Mouse (Mus musculus) limb, embryonic 13.5 days (tissue): Measurements from ENCODE around the gene Timeless. TPM values are rescaled to one million over a fixed set of nuclear protein-coding genes. Genes with fewer than 3 reads are reported as not detected.
"Not testable (repeated sequence)": the region's sequence is repeated elsewhere in the genome, so short reads cannot be mapped to it uniquely, and the experiment has no call there.

Experiments
- ATAC-seq: fragments of 200-750 bp; cut with Nextera tagmentation; 2 replicates; pipeline ENCODE4 v1.8.0; 2017; ENCODE audit warnings: low read depth, moderate number of reproducible peaks, moderate TSS enrichment; ENCODE audit not compliant: low FRiP score
- H3K27ac ChIP-seq: fragments of 300-500 bp; sonication (generic); 2 replicates; pipeline ENCODE4 v1.5.1; 2015; ENCODE audit warnings: inconsistent platforms, mild to moderate bottlenecking, moderate library complexity
- H3K27me3 ChIP-seq: fragments of 300-500 bp; sonication (generic); 2 replicates; pipeline ENCODE4 v1.6.1; 2015; ENCODE audit warnings: mild to moderate bottlenecking, inconsistent platforms
- H3K36me3 ChIP-seq: fragments of 300-500 bp; sonication (generic); 2 replicates; pipeline ENCODE4 v1.6.1; 2015; ENCODE audit warnings: inconsistent platforms, mild to moderate bottlenecking, moderate library complexity
- H3K4me1 ChIP-seq: fragments of 300-500 bp; sonication (generic); 2 replicates; pipeline ENCODE4 v1.6.1; 2015; ENCODE audit warnings: inconsistent platforms
- H3K4me2 ChIP-seq: fragments of 300-500 bp; sonication (generic); replicated peaks from 2 replicates; pipeline ENCODE4 v1.6.1; 2015; ENCODE audit warnings: inconsistent platforms, mild to moderate bottlenecking, moderate library complexity
- H3K4me3 ChIP-seq: fragments of 300-500 bp; sonication (generic); 2 replicates; pipeline ENCODE4 v1.5.1; 2015; ENCODE audit warnings: moderate library complexity, mild to moderate bottlenecking, inconsistent platforms
- H3K9ac ChIP-seq: fragments of 300-500 bp; sonication (generic); 2 replicates; pipeline ENCODE4 v1.6.1; 2015; ENCODE audit warnings: mild to moderate bottlenecking, inconsistent platforms
- H3K9me3 ChIP-seq: fragments of 300-500 bp; sonication (generic); 2 replicates; pipeline ENCODE4 v1.6.1; 2016; ENCODE audit warnings: inconsistent platforms
- WGBS: fragments of 180-500 bp; shearing (Covaris S2); methylation state at CpG from one replicate; pipeline ENCODE4 v1.1.7; 2015; 5-methylcytosine and 5-hydroxymethylcytosine counted together
- polyA plus RNA-seq: library from polyadenylated mRNA; unstranded; fragments of >200 nt; fragmentation: Nextera tagmentation; extraction: Ambion mirVana; gene quantifications from 2 replicates; pipeline ENCODE4 v1.2.1, GENCODE M21; 2015

Timeless gene
- polyA plus RNA-seq, result 75.7 and 76.4 TPM in 2 replicates

DNA sequence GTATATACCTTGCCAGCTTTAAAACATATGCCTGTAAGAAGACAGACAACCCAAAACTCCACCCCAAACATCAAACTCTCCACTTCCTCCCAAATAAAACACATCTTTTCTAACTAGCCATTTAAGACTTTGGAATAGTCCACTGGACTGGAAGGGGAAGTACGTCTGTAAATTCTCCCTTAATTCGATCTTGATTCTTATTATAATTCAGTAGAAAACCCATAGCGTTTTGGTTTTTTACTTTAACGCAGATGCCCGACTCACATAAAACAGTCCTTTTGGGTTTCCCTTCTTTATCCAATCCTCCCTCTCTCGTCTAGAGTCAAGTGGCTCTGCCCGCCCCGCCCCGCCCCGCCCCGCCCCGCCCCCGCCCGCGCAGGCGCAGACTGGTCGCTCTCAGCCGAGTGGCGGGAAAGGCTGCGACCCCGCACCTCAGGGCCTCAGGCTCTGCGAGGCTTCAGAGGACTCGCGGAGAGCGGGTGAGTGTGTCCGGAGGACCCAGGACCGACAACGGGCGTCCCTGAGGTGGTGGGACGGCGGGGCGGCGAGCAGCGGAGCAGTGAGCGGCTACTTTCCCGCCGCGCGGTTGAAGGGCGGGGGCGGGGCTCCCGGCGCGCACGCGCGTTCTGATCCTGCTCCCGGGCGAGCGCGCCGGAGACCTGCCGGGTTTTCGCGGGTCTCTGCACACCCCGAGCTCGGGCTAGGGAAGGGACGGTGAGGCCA, at the start of gene Timeless:
TSS of gene Timeless (plus strand) at position 369 of the 723 bp plus-strand sequence.
- H3K4me2 ChIP-seq, result peak within 1 kb of the TSS; percentile 75
- under 1% methylated on average over 58 of the region's 58 CpGs for WGBS
- peak within 1 kb of the TSS; percentile 94 for H3K27ac ChIP-seq
- H3K4me3 ChIP-seq, result peak within 1 kb of the TSS; percentile 77
- peak; percentile 89 for ATAC-seq
- H3K27me3 ChIP-seq, result no peaks in the 10 kb centered on the region
- H3K9me3 ChIP-seq, result no peaks in the 10 kb centered on the region
- H3K9ac ChIP-seq, result peak within 1 kb of the TSS; percentile 85
- peaks cover 38% of the 10 kb centered on the region for H3K4me1 ChIP-seq
- H3K36me3 ChIP-seq, result peaks cover 9% of the 10 kb centered on the region; the same call in 1 of the 2 replicates

DNA sequence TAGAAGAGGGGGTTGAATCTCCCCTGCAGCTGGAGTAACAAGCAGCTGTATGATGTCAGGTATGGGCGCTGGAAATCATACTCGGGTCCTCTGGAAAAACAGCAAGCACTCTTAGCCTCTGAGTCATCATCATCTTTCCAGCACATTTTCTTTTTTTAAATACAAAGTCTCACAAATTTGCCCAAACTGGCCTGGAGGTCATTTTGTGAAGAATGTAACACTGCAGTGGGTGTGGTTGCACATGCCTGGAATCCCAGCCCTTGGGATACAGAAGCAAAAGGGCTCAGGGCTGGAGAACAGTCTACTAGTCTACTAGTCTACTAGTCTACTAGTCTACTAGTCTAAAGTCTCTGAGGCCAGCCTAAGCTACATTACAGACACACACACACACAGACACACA, 47.6 kb upstream of the Timeless start:
- H3K4me2 ChIP-seq, result no peak overlapping the region
- no peak overlapping the region for H3K9ac ChIP-seq
- H3K36me3 ChIP-seq, result no peaks in the 10 kb centered on the region
- no peak overlapping the region for H3K4me3 ChIP-seq
- no peaks in the 10 kb centered on the region for H3K27me3 ChIP-seq
- H3K4me1 ChIP-seq, result peaks cover 12% of the 10 kb centered on the region
- no peaks in the 10 kb centered on the region for H3K9me3 ChIP-seq
- ATAC-seq, result no peak
- H3K27ac ChIP-seq, result no peak overlapping the region
- WGBS, result 84% methylated on average over 2 of the region's 2 CpGs

DNA sequence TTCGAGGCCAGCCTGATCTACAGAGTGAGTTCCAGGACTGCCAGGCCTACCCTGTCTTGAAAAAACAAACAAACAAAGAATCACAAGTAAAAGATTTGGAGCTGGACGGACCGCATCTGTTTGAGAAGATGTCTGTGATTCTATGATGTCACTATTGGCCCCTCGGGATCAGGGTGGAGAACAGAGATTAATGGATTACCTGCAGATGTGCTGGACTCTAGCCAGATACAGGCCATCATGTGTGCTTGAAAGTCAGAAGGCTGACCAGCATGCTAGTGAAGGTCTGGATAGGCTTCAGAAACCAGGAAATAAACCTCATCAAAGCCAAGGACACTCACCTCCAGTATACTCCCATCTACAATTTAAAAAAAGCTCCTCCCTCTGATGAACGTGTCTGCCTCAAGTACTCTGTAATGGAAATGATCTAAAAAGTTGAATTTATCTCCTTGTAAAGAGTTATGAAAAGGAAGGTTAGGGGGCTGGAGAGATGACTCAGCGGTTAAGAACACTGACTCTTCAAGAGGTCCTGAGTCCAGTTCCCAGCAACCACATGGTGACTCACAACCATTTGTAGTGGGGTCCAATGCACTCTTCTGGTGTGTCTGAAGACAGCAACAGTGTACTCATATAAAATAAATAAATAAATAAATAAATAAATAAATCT, 46.5 kb upstream of the Timeless start:
- 67% methylated on average over 6 of the region's 6 CpGs for WGBS
- no peak for ATAC-seq
- Histone ChIP-seq H3K9me3 (no peaks in the 10 kb centered on the region), H3K36me3 (no peaks in the 10 kb centered on the region), H3K27ac (no peak overlapping the region), H3K9ac (no peak overlapping the region), H3K27me3 (no peaks in the 10 kb centered on the region), H3K4me3 (no peak overlapping the region), H3K4me2 (no peak overlapping the region), H3K4me1 (peaks cover under 1% of the 10 kb centered on the region; the same call in 1 of the 2 replicates)

DNA sequence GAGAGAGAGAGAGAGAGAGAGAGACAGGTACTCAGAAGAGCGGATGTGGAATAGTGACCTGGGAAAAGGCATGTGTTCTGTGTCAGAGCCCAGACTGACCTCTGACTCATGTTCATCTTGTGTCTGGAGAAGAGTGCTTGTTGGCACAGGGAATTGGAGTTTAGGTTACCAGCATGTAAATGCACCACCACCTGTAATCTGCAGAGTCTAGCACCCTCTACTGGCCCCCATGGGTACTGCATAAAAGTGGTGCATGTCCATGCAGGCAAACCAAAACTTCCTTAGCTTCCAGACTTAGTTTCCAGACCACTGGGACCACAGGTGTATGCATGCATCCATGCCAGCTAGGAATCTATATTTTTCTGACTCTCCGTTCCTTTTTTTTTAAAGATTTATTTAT, 45.9 kb upstream of the Timeless start:
- no peak for ATAC-seq
- H3K9me3 ChIP-seq, result no peaks in the 10 kb centered on the region
- no peak overlapping the region for H3K4me2 ChIP-seq
- H3K4me3 ChIP-seq, result no peak overlapping the region
- H3K9ac ChIP-seq, result no peak overlapping the region
- H3K36me3 ChIP-seq, result no peaks in the 10 kb centered on the region
- no peaks in the 10 kb centered on the region for H3K27me3 ChIP-seq
- no peak overlapping the region for H3K27ac ChIP-seq
- 54% methylated on average over 2 of the region's 2 CpGs for WGBS
- H3K4me1 ChIP-seq, result no peaks in the 10 kb centered on the region

DNA sequence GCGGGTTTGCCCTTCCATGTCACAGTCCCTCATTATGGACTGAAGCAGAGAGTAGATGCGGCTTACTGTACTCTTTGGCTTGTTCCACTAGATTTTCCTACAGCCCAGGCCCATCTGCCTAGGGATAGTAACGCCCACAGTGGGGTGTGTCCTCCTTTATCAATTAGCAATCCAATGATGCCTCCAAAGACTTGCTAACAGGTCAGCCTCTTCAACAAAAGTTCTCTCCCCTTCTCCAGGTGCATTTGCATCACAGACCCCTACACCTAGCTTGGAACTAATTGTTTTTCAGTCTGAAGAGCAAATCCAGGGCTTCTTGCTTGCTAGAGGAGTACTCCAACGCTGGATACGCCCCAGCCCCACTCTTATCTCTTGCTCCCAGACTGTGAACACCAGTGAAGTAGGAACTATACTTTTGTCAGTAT, 44.7 kb upstream of the Timeless start:
- ATAC-seq, result no peak
- WGBS, result 66% methylated on average over 5 of the region's 5 CpGs
- H3K9ac ChIP-seq, result no peak overlapping the region
- no peaks in the 10 kb centered on the region for H3K9me3 ChIP-seq
- H3K36me3 ChIP-seq, result no peaks in the 10 kb centered on the region
- H3K4me2 ChIP-seq, result no peak overlapping the region
- no peak overlapping the region for H3K4me3 ChIP-seq
- H3K27ac ChIP-seq, result no peak overlapping the region
- H3K4me1 ChIP-seq, result no peaks in the 10 kb centered on the region
- H3K27me3 ChIP-seq, result no peaks in the 10 kb centered on the region

DNA sequence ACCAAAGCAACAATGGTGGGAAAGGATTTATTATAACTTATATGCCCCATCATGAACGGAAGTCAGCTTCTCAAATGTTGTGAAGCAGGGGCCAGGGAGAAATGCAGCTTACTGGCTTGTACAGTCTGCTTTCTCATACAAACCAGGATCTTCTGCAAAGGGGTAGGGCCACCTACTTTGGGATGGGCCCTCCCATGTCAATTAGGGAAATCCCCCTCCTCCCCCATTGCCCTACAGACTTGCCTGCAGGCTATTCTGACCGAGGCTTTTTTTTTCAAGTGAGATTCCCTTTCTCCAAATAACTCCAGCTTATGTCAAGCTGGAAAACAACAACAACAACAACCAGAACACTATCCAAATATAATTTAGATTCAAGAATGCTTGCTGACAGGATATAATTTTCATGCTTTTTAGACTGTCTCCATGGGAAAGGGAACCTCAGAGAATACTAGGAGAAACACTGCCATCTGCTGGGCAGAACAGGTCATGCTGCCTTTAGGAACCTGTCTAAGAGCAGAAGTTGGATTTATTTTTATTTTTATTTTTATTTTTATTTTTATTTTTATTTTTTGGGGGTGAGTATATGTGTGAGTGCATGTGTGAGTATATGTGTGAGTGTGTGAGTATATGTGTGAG, 43.5 kb upstream of the Timeless start:
- no peaks in the 10 kb centered on the region for H3K9me3 ChIP-seq
- WGBS, result 44% methylated on average over 2 of the region's 2 CpGs
- no peak overlapping the region for H3K4me3 ChIP-seq
- 0 out of 2 replicates have a peak, but pooled peaks cover 2% of the 10 kb centered on the region for H3K27me3 ChIP-seq
- no peaks in the 10 kb centered on the region for H3K36me3 ChIP-seq
- no peak for ATAC-seq
- no peaks in the 10 kb centered on the region for H3K4me1 ChIP-seq
- no peak overlapping the region for H3K27ac ChIP-seq
- no peak overlapping the region for H3K9ac ChIP-seq
- no peak overlapping the region for H3K4me2 ChIP-seq

DNA sequence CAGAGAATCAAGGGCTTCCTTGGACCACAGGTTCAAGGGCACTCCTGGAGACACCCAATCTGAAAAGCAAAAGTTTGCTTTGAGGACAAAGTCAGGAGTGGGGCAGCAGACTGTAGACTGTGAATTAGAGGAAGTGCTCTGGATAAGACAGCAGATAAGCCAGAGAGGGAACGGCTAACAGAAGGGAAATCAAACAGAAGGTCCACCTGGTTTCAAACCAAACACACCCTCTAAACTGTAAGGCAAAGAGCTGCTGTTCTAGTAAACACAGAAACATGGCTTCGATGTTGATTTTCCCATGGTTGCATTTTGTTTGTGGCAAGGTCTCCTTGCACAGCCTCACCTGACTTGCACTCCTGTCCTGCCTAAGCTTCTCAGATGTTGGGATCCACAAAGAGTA, 40.4 kb upstream of the Timeless start:
- peaks cover 22% of the 10 kb centered on the region for H3K27me3 ChIP-seq
- H3K4me3 ChIP-seq, result no peak overlapping the region
- H3K27ac ChIP-seq, result no peak overlapping the region
- no peaks in the 10 kb centered on the region for H3K36me3 ChIP-seq
- H3K9me3 ChIP-seq, result no peaks in the 10 kb centered on the region
- no peak overlapping the region for H3K4me2 ChIP-seq
- no peak for ATAC-seq
- peaks cover 7% of the 10 kb centered on the region for H3K4me1 ChIP-seq
- WGBS, result 71% methylated on average over 2 of the region's 2 CpGs
- H3K9ac ChIP-seq, result 0 out of 2 replicates have a peak overlapping the region, but pooled peaks have one; percentile 4

DNA sequence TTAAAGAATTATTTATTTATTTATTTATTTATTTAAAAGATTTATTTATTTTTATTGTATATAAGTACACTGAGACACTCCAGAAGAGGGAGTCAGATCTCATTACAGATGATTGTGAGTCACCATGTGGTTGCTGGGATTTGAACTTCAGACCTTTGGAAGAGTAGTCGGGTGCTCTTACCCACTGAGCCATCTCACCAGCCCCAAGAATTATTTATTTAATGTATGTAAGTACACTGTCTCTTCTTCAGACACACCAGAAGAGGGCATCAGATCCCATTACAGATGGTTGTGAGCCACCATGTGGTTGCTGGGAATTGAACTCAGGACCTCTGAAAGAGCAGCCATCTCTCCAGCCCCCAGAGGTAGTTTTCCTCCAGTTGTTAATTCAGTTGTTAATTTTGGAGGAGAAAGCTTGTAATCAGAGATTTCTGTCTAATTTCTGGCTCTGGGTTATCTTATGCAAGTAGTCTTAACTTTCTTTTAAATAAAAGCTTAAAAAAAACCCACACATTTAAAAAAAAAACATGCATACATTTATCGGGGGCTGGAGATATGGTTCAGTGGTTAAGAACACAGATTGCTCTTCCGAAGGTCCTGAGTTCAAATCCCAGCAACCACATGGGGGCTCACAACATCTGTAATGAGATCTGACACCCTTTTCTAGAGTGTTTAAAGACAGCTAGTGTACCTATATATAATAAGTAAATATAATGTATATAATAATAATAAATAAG, 39.7 kb upstream of the Timeless start:
- H3K4me1 ChIP-seq, ATAC-seq, H3K4me2 ChIP-seq, H3K9me3 ChIP-seq, H3K36me3 ChIP-seq, H3K4me3 ChIP-seq, H3K9ac ChIP-seq, H3K27ac ChIP-seq: not testable (repeated sequence)
- 94% methylated on average over 3 of the region's 3 CpGs for WGBS
- H3K27me3 ChIP-seq, result peaks cover 29% of the 10 kb centered on the region

DNA sequence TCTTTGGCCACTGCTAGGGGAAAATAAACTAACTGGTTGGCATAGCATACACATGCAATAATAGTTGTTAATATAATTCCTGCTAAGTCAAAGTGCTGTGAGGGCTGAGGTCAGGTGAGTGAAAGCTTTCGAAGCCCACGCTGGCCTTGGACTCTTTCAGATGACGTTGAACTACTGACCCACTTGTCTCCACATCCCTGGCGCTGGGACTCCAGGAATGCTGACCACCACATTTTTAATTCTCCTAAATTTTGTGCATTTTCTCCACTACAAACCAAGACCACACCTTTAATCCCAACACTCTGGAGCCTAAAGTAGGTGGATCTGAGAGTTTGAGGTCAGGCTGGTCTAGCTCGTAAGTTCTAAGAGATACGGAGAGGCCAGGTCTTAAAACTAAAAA, 38.8 kb upstream of the Timeless start:
- Histone ChIP-seq H3K4me1 (peaks cover 7% of the 10 kb centered on the region), H3K4me2 (no peak overlapping the region), H3K4me3 (no peak overlapping the region), H3K9ac (no peak overlapping the region), H3K27ac (no peak overlapping the region), H3K36me3 (no peaks in the 10 kb centered on the region), H3K27me3 (peaks cover 29% of the 10 kb centered on the region), H3K9me3 (no peaks in the 10 kb centered on the region)
- 91% methylated on average over 6 of the region's 6 CpGs for WGBS
- ATAC-seq, result no peak

DNA sequence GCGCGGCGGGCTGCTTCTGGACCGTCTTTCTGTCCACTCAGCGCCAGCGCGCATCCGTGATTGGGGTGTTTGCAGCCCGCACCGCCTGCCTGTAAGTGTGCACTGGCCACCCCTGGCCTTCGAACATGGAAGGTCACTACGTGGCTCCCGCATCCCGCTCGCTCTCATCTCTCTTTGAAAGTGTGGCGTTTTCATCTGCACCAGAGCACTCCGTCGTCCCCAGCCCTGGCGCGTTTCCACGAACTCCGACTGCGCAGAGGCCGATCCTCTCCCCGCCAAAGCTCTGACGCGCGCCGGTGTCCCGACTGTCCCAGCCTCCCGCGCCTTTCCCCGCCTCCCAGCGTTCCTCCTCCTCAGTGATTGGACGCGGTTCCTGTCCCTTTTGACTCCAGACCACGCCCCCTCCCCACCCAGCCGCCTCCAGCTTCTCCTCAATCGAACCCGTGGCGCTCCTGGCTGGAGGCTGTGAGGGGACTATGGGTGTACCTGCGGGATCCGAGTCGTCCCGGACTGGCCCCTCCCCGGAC, 37.8 kb upstream of the Timeless start, which contains the start of gene Gls2:
TSS of gene Gls2 (plus strand) at position 434 of the 527 bp plus-strand sequence.
- WGBS, result under 1% methylated on average over 46 of the region's 46 CpGs
- ATAC-seq, result peak; percentile 98
- Histone ChIP-seq H3K4me1 (peaks cover 7% of the 10 kb centered on the region), H3K27ac (no peak within 1 kb of the TSS), H3K4me2 (peak within 1 kb of the TSS; percentile 98), H3K4me3 (peak within 1 kb of the TSS; percentile 73), H3K9ac (peak within 1 kb of the TSS; percentile 72), H3K36me3 (no peaks in the 10 kb centered on the region), H3K9me3 (no peaks in the 10 kb centered on the region), H3K27me3 (peaks cover 29% of the 10 kb centered on the region)

DNA sequence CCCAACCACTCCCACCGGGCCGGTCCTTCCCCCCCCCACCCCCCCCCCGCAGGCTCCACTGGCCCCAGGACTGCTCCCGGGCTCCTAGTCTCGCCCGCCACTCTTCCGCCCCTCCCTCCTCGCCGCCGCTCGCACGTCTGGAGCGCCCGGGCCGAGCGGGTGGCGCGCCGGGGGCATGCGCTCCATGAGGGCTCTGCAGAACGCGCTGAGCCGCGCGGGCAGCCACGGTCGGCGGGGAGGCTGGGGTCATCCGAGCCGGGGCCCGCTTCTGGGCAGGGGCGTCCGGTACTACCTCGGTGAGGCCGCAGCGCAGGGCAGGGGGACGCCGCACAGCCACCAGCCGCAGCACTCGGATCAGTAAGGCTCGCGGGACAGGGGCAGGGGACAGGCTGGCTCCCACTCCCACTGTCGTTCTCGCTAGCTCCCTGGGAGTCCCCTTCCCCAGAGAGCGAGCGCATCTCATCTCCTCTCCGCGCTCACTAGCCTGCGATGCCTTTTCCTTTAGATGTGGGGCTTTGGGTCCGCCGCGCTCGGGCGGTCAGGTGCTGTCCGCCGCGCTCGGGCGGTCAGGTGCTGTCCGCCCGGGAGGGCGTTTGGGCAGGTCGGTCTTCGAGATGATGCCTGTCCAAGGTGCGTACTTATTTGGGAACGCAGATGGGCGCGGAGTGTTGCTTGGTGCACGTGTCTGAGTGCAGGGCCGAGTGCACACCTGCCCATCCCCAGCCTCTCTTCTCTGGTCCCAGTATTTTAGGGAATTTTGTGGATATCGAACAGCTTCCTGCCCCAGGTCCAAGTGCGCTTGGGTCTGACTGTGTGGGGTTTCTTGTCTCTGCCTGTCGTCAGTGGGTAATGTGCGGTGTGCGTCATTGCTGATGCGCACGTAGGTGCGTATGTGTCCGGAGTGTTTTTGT, 37.1 kb upstream of the Timeless start:
- peak; percentile 88 for ATAC-seq
- WGBS, result under 1% methylated on average over 63 of the region's 79 CpGs
- Histone ChIP-seq H3K9me3 (no peaks in the 10 kb centered on the region), H3K27me3 (peaks cover 29% of the 10 kb centered on the region), H3K4me3 (peak overlapping the region; percentile 73), H3K4me2 (peak overlapping the region; percentile 98), H3K36me3 (no peaks in the 10 kb centered on the region), H3K4me1 (peaks cover 7% of the 10 kb centered on the region), H3K9ac (peak overlapping the region; percentile 72), H3K27ac (no peak overlapping the region)
